ENCODE assay signal across 8 mouse cellular contexts in the genomic region with DNA sequence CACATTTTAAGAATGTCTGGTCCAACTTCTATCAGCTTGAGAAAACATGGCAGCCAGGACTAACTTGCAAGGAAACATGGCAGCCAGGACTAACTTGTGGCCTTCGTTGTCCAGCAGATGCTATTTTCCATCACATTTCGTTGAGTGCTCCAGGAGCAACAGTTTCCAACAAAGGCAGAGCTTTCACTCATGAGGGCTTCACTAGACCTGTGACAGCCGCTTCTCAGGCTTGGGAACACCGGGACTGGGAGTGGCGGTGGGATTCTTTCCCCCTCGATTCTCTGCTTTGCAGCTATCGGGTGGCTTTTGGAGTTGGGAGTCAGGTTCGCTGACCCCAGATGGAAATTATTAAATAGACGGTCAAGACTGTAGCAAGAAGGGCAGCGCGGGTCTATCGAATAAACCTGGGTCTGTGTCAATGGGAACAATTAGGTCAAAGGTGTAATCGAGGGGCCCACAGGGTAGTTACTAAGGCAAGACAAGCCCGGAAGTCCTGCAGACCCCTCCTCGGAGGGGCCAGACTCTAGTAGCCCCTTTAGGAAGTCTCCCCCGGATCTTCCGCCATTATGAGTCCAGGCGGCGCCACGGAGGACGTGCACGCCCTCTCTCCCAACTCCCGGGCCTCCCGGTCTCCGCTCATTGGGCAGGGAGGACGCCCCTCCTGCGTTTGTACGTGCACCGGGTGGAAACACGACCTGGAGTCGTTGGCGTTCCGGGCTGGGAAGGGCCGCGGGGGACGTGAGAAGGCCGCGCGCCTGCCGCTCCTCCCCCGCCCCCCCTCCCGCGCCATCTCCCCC. TPM values are rescaled to one million over a fixed set of nuclear protein-coding genes. Genes with fewer than 3 reads are reported as not detected.
DNase-seq lines count a peak whose midpoint lies in the region; ATAC-seq and TF ChIP-seq lines count a peak whose summit lies in the region.

TSS of gene Mettl9 (plus strand) at position 590 of the 797 bp plus-strand sequence.

- peak within 1 kb of the TSS; percentile 96 for H3K9ac ChIP-seq in lung, postnatal 0 days (replicated peaks; ENCODE audit: low read depth)

- peak; percentile 84 for DNase-seq in MEL-GATA-1-ER (ENCODE audit: extremely low read depth, low read depth)
- DNase-seq in cerebellum, adult 8-10 months = peak; percentile 93
- DNase-seq in hindbrain, embryonic 10.5 days (ENCODE audit: low spot score) = peak; percentile 97
- DNase-seq in layer of hippocampus, adult 9-11 months = peak; percentile 94
- DNase-seq in lung, postnatal 0 days (ENCODE audit: low spot score) = peak; percentile 98
- peak; percentile 91 for DNase-seq in ovary, postnatal 14 days (ENCODE audit: low spot score)
- DNase-seq in thymus, postnatal 14 days = peak; percentile 95

- peaks cover 32% of the 10 kb centered on the region for H3K4me1 ChIP-seq in hindbrain, embryonic 10.5 days (replicated peaks)
- H3K4me1 ChIP-seq in lung, postnatal 0 days (ENCODE audit: insufficient read depth, low read depth, low read length) = peaks cover 4% of the 10 kb centered on the region; the same call in 1 of the 2 replicates

- H3K4me2 ChIP-seq in lung, postnatal 0 days (replicated peaks; ENCODE audit: low read depth, low read length) = peak within 1 kb of the TSS; percentile 85

- peak within 1 kb of the TSS; percentile 94 for H3K4me3 ChIP-seq in hindbrain, embryonic 10.5 days
- peak within 1 kb of the TSS; percentile 96 for H3K4me3 ChIP-seq in lung, postnatal 0 days (ENCODE audit: low read depth, low read length)

- peak; percentile 38; the same call in 1 of the 2 replicates for TF ChIP-seq CTCF in lung, postnatal 0 days (IDR thresholded peaks at IDR 0.05)

- 3% methylated on average over 42 of the region's 43 CpGs for WGBS in hindbrain, embryonic 10.5 days
- 2% methylated on average over 25 of the region's 43 CpGs for WGBS in lung, postnatal 0 days

- no peaks in the 10 kb centered on the region for H3K36me3 ChIP-seq in hindbrain, embryonic 10.5 days
- no peaks in the 10 kb centered on the region for H3K36me3 ChIP-seq in lung, postnatal 0 days (ENCODE audit: insufficient read depth, low read length)

- peak; percentile 99 for ATAC-seq in frontal cortex, adult (ENCODE audit: low TSS enrichment)
- peak; percentile 98 for ATAC-seq in lung, postnatal 0 days

- no peaks in the 10 kb centered on the region for H3K9me3 ChIP-seq in hindbrain, embryonic 10.5 days
- no peaks in the 10 kb centered on the region for H3K9me3 ChIP-seq in lung, postnatal 0 days (ENCODE audit: low read length)

- H3K27me3 ChIP-seq in hindbrain, embryonic 10.5 days (ENCODE audit: insufficient read depth, poor library complexity, severe bottlenecking) = peaks cover 16% of the 10 kb centered on the region
- H3K27me3 ChIP-seq in lung, postnatal 0 days (replicated peaks; ENCODE audit: insufficient read depth, low read length) = no peaks in the 10 kb centered on the region

- peak within 1 kb of the TSS; percentile 100 for H3K27ac ChIP-seq in hindbrain, embryonic 10.5 days
- peak within 1 kb of the TSS; percentile 91 for H3K27ac ChIP-seq in lung, postnatal 0 days (ENCODE audit: low read length)

- peak; percentile 63 for TF ChIP-seq EP300 in lung, postnatal 0 days (IDR thresholded peaks at IDR 0.05)

RNA-seq across cellular contexts. Expression of gene Mettl9, which starts in this region (rescaled TPM):
- polyA plus RNA-seq in hindbrain, embryonic 10.5 days (2016; fragmentation: Nextera tagmentation; extraction: Ambion mirVana) = 199 and 215 TPM in 2 replicates
- polyA plus RNA-seq in lung, postnatal 0 days (2015; fragmentation: Nextera tagmentation; extraction: Ambion mirVana) = 69.7 and 73.9 TPM in 2 replicates

Comparison
In these comparisons a context has a peak if more than half of its experiments do, and no peak if none do; other contexts are left out.
1. Peak in every context shown above with its lines: DNase-seq, ATAC-seq, H3K4me3 ChIP-seq and H3K27ac ChIP-seq.